Mouse (Mus musculus) fibroblast of lung, adult 2 months (primary cell): ENCODE data around the gene Syn2.

Source experiments
- DNase-seq: peaks from one replicate; pipeline ENCODE4 v3.0.0-alpha.2; 2011; ENCODE audit warnings: low read depth

Syn2 gene

GRCm38 (mm10) chr6:115291823-115292222 is 157.1 kb downstream of the Syn2 start:
- no peak for DNase-seq

GRCm38 (mm10) chr6:115292621-115293020 is 157.9 kb downstream of the Syn2 start:
- no peak for DNase-seq

GRCm38 (mm10) chr6:115293877-115294276 is 159.2 kb downstream of the Syn2 start:
- DNase-seq: no peak

GRCm38 (mm10) chr6:115307134-115307533 is 172.4 kb downstream of the Syn2 start:
- no peak for DNase-seq

DNA sequence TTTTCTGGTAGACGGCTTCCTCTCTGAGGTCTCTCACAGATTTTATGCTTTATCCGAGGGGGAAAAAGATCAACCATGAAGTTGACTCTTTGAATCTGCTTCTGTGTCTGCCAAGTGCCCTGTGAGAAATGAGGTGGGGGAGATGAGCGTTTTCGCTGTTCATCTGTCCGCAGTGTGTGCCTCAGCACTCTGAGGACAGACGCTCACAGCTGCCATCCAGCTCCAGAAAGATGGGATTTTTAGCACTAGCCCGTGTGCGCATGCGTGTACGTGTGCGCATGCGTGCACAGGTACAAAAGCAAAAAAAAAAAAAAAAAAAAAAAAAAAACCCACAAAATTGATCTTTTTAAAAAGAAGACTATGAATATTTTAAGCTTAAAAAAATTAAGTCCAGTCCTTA is 178.1 kb downstream of the Syn2 start:
- DNase-seq: no peak

DNA sequence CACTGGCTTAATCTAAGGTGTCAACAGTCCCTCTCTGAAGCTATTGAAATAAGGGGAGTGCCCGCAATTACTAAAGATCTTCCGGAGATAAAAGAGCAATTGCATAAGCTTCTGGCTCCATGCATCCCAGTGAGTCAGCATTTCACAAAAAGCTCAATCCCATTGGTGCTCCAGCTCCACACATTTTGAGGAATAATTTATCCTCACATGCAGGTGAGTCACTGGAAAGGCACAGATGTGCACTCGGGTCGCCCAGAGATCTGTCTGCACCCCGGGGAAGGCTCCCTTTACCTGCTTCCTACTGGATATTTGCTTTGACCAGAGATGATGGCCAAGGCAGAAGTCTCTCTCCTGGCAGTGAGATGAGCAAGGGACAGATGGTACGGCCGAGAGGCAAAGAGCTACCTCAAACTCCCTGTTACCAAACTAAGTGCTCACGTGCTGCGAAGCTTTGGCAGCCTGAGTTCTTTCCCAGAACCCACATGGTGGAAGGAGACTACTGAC is 178.6 kb downstream of the Syn2 start:
- no peak for DNase-seq

DNA sequence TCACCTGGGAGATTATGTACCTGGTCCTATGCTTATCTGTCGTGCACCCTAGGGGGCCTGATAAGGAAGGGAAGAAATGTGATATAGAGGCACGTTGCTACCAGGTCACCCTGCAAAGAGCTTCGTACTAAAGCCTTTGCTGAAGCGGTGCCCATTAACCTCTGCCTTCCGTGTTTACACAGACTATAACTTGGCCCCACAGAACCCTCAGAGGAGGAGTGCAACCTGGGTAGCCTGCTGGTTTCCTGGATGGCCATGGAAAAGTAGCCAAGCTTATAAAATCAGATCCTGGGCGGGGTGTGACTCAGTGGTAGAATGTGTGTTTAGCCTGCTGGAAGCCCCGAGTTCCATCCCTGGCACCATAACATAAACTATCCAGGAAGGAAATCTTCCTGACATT is 179.2 kb downstream of the Syn2 start:
- no peak for DNase-seq

DNA sequence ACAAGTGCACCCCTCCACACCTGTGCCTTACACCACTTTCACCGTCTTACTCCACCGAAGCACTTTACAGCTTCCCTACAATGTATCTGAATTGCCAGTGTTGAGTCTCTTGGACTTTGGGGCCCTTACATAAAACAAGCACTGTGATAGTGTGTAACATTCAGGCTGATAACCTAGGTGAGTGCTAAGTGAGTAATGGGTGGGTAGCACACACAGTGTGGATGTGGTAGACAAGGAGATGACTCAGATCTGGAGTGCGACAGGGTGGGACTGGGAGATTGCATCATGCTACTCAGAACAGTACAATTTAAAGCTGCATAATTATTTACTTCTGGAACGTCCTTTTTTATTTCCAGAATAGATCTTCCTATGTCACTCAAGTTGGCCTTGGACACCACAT is 181.1 kb downstream of the Syn2 start:
- DNase-seq: no peak

DNA sequence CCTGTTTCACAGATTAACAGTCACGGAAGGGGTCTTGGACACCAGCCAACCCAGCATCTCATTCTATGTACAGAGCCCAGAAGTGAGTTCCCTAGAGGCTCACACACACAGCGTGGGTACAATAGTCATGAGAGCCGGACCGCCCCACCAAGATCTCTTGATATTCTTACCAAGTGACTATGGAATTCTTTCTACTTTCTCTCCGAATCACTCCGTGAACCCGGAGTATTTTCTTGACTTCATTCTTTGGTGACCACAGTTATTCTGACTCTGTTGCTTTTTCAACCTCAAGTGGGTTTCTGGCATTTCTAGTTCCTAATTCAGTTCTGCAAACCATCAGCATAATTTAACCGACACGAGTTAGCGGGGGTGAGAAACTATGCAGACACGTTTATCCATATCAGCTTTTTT is 182.1 kb downstream of the Syn2 start:
- DNase-seq: peak; percentile 69

DNA sequence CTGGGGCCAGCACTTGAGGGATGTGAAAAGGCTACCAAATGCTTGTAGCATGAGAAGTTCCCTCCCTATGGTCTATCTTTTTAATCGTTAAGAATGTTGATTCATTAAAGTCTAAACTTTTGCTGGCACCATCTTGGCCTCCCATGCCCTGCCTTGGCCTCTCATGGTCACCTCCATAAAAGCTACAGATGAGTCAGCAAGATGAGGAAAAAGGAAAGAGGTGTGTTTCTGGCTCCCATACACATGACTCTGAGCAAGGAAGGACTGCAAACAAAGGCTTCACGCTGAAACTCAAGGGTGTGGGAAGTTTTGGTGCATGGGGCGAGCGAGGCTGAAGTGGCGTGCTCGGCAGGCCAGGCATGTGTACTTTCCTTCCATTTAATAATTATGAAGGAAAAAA is 184.1 kb downstream of the Syn2 start:
- DNase-seq: no peak

GRCm38 (mm10) chr6:115319686-115320085 is 185.0 kb downstream of the Syn2 start:
- DNase-seq: no peak

GRCm38 (mm10) chr6:115320927-115321714 is 186.4 kb downstream of the Syn2 start:
- no peak for DNase-seq

- no peak for DNase-seq
Observed at GRCm38 (mm10) chr6:115321883-115322351, 187.2 kb downstream of the Syn2 start.

GRCm38 (mm10) chr6:115322956-115323355 is 188.3 kb downstream of the Syn2 start:
- no peak for DNase-seq

- DNase-seq: no peak
Observed at GRCm38 (mm10) chr6:115330964-115331363, 196.3 kb downstream of the Syn2 start.
